Mouse (Mus musculus) cerebellum, postnatal 14 days (tissue): ENCODE measurements at regions not wholly inside any gene's neighbourhood (a gene's known extent, or its start where the extent isn't known, plus 50 kb on each side); places are given as distances from the start of the nearest gene placed in this dataset.

ENCODE experiments used
- DNase-seq, 2 experiments: peaks; one replicate each; pipeline ENCODE4 v3.0.0; 2021; ENCODE audit warnings: mixed read lengths in 2 of 2

- DNase-seq: no peak
These were observed 132.2 kb upstream of the Map3k1 start for GRCm38 (mm10) chr13:111940796-111941513.

GRCm38 (mm10) chr13:111941946-111942345, 133.2 kb upstream of the Map3k1 start:
- no peak for DNase-seq

DNA sequence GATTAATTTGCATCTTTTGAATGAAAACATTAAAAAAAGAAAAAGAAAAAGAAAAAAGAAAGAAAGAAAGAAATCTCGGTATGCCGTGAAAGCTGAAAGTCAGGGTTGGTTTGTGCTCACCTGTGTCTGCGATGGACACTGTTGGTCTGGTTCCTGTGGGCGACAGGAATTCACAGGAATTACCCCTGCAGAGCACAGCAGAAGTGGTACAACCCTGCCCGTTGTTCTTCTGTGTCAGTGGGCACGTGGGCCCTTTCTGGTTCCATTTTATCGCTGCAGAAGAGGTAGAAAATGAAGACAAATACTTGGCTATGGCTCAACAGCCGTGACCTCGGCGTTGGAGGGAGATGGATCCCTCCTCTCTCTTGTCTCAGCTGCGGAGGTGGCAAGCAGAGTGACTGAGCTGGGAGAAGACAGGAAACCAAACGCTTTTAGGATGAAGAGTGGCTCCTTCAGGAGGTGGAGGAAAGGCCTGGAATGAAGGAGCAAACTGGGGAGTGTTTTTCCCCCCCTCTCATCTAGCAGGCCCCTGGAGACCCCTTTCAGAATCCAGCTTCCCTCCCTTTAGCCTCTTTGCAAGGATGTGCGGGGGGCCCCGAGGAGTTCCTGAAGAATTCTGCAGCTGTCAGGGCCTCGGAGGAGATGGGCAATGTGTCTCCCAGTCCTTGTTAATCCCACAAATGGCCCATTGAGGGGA, 134.7 kb upstream of the Map3k1 start:
- DNase-seq: peak; percentile 26 to 28

- peak in 1 of 2 experiments; percentile 41 for DNase-seq
These were observed 135.3 kb upstream of the Map3k1 start for GRCm38 (mm10) chr13:111944089-111944406.

DNA sequence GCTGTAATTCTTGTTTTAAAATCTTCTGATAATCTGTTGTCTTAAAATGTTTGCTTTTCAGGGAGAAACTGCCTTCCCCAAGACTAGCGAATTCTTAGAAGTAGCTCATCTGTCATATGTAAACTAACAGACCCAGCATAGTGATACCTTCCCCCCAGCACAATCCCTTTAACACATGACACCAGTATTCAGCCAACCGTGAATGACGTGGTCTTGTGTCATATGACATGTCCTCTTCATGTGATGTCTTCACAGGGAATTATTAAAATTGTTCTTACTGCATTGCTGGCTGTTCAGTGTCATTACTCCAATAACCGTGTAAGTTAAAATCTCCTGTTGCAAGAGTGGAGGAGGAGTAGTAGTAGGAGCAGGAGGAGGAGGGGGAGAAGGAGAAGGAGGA, 137.5 kb upstream of the Map3k1 start:
- no peak for DNase-seq

GRCm38 (mm10) chr13:111946811-111947210, 138.0 kb upstream of the Map3k1 start:
- DNase-seq: no peak

DNA sequence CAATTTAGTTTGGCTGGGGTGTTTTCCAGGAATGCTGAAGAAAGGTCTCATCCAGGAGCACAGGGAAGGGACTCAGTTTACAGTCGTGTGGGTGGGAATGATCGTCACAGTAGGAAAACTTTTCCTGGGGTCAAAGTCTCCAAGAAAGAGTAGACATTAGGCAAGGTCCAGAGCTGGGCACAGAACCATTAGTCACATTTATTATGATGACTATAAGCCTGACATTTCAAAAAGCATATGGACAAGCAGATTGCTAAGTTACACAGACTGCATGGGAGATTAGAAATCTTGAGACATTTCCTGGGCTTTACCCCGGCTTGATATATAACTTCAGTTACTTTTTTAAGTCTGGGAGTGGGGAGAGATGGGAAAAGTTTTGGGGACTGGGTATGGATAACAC, 139.6 kb upstream of the Map3k1 start:
- DNase-seq: no peak

GRCm38 (mm10) chr13:111950042-111950441, 141.2 kb upstream of the Map3k1 start:
- DNase-seq: no peak

- DNase-seq: no peak
These were observed 145.2 kb upstream of the Map3k1 start for GRCm38 (mm10) chr13:111953860-111954519.

DNA sequence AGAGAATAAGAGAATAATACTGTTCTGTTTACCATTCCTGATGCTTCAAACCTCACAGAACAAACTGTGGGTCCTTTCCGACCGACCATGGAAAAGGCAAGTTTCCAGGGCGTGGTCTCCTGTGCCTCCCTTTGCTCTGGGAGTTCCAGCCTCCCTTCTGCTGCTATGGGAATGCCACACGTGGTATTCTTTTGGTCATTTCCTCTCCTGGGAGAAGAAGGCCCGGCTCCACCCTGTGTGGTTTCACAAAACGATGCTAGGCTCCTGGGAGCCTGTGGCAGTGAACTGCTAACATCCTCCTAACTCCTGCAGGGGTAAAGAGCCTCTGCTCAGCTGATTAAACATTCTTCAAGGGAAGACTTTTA, 145.7 kb upstream of the Map3k1 start:
- DNase-seq: no peak

DNA sequence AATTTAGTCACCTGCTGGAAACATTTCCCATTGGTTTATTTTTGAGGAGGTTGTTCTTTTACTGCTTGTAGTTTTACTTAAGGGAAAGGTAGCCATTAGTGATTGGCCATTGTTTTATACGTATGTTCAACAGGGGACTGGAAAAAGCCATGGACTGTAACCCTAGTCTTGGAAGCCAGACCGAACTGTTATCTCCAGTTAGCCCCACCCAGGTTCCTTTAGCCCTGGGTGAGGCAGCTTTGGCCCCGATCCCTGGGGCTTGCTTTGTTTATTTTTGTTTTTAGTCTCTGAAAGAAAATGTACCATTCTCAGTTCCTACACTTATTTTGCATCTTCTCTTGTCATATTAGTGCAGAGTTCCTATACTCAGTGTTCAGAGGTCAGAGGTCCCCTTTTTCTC, 148.3 kb upstream of the Map3k1 start:
- no peak for DNase-seq

GRCm38 (mm10) chr13:111957674-111958273, 149.0 kb upstream of the Map3k1 start:
- no peak for DNase-seq

DNA sequence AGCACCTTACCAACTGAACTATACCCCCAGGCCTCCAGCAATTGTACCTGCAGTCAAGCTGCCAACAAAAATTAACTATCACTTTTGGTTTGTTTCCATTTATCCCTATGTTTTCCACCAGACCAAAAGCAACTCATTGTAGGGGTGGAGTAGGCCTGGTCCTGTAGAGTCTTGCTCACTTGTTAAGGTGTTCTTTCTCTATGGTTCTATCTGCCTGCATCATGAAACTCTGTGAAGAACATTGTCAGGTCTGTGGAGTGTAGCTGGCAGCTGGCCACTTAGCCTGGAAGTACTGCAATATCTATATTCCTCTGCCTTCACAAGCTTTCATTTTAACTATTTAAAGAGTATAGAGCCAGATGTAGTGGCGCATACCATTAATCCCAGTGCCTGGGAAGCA, 149.6 kb upstream of the Map3k1 start:
- DNase-seq: no peak

- DNase-seq: no peak
These were observed 151.2 kb upstream of the Map3k1 start for GRCm38 (mm10) chr13:111960036-111960435.

- DNase-seq: no peak
These were observed 152.6 kb upstream of the Map3k1 start for GRCm38 (mm10) chr13:111961423-111961822.

- no peak for DNase-seq
These were observed 153.4 kb upstream of the Map3k1 start for GRCm38 (mm10) chr13:111962155-111962554.

- no peak for DNase-seq
These were observed 157.3 kb upstream of the Map3k1 start for GRCm38 (mm10) chr13:111966113-111966512.

GRCm38 (mm10) chr13:111966627-111967026, 157.8 kb upstream of the Map3k1 start:
- no peak for DNase-seq

GRCm38 (mm10) chr13:111968197-111968596, 159.4 kb upstream of the Map3k1 start:
- no peak for DNase-seq

DNA sequence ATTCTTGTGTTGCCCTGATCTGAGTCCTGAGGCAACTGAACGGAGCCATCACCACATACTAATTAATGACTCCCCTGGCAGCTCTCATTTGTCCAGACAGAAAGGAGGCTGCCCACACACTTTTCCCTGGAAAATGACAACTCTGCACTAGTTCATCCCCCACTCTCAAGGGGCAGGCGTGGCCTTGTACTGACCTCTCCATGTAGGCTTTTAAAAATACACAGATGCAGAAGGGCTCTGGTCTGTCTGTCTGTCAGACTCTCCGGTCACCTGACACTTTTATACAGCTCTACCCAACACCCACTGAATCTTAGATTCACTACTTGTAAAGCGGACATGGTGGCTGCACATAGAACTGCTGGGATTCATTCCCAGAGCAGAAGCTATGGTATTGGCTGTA, 165.5 kb upstream of the Map3k1 start:
- no peak for DNase-seq

- DNase-seq: no peak
These were observed 166.8 kb upstream of the Map3k1 start for GRCm38 (mm10) chr13:111975549-111975948.

GRCm38 (mm10) chr13:111977769-111978674, 169.2 kb upstream of the Map3k1 start:
- peak; percentile 31 to 42 for DNase-seq

- DNase-seq: peak; percentile 50 to 62
These were observed 169.9 kb upstream of the Map3k1 start for GRCm38 (mm10) chr13:111978675-111979020.
